In genomic region chr2:32720053-32720452, GRCm38 (mm10) we compare ENCODE assay signal across 28 mouse cellular contexts. TPM values are rescaled to one million over a fixed set of nuclear protein-coding genes. Genes with fewer than 3 reads are reported as not detected.
A peak's percentile ranks its signal among the peaks of the same experiment; 100 is the strongest.
DNase-seq lines count a peak whose midpoint lies in the region; ATAC-seq and TF ChIP-seq lines count a peak whose summit lies in the region.
"Had no signal": no experiment of that assay in that cellular context is flagged by ENCODE, and none has a peak within 500 bp of the region (broad histone marks: within the 10 kb centered on the region; RNA-seq: fewer than 3 reads in every experiment).

No protein-coding gene starts in this region.

- no peak for DNase-seq in liver, embryonic 11.5 days (ENCODE audit: low spot score)
- no peak for DNase-seq in thymus, adult 2 months
- no peak for DNase-seq in thymus, postnatal 14 days
- no peak for DNase-seq in liver, postnatal 0 days
- no peak for DNase-seq in left cerebral cortex, postnatal 4 days
- DNase-seq in gastrocnemius, adult 2 months, result no peak
- DNase-seq: adrenal gland, postnatal 14 days; cerebellum, adult 11-12 months; cerebellum, adult 9-11 months; gastrocnemius, postnatal 25 days; kidney, adult 9 months had no signal

- H3K27me3 ChIP-seq in liver, embryonic 12.5 days (replicated peaks), result no peaks in the 10 kb centered on the region
- no peaks in the 10 kb centered on the region for H3K27me3 ChIP-seq in liver, embryonic 11.5 days (replicated peaks; ENCODE audit: control insufficient read depth, insufficient read depth, low read length)
- H3K27me3 ChIP-seq in thymus, adult 2 months (ENCODE audit: control insufficient read depth, insufficient read depth, low read length), result no peaks in the 10 kb centered on the region
- H3K27me3 ChIP-seq in liver, postnatal 0 days (ENCODE audit: insufficient read depth, low read length), result no peaks in the 10 kb centered on the region
- H3K27me3 ChIP-seq in hindbrain, embryonic 13.5 days, result no peaks in the 10 kb centered on the region
- H3K27me3 ChIP-seq: heart, embryonic 15.5 days; limb, embryonic 13.5 days; lung, embryonic 15.5 days; midbrain, embryonic 13.5 days; neural tube, embryonic 13.5 days had no signal

- 0 out of 2 replicates have a peak overlapping the region, but pooled peaks have one; percentile 48 for H3K4me2 ChIP-seq in liver, embryonic 12.5 days
- H3K4me2 ChIP-seq in liver, embryonic 11.5 days, result no peak overlapping the region
- peak overlapping the region; percentile 67 for H3K4me2 ChIP-seq in liver, postnatal 0 days (ENCODE audit: low read depth, low read length)
- H3K4me2 ChIP-seq in hindbrain, embryonic 13.5 days, result no peak overlapping the region
- H3K4me2 ChIP-seq: midbrain, embryonic 13.5 days; neural tube, embryonic 13.5 days had no signal

- 0 out of 2 replicates have a peak, but pooled peaks cover 3% of the 10 kb centered on the region for H3K36me3 ChIP-seq in liver, embryonic 12.5 days
- no peaks in the 10 kb centered on the region for H3K36me3 ChIP-seq in liver, embryonic 11.5 days (ENCODE audit: control insufficient read depth, insufficient read depth, low read length)
- no peaks in the 10 kb centered on the region for H3K36me3 ChIP-seq in thymus, adult 2 months (ENCODE audit: control insufficient read depth, insufficient read depth, low read length)
- H3K36me3 ChIP-seq in liver, postnatal 0 days (replicated peaks; ENCODE audit: insufficient read depth, low read length), result no peaks in the 10 kb centered on the region
- no peaks in the 10 kb centered on the region for H3K36me3 ChIP-seq in hindbrain, embryonic 13.5 days
- H3K36me3 ChIP-seq: heart, embryonic 10.5 days; heart, embryonic 15.5 days; limb, embryonic 13.5 days; lung, embryonic 15.5 days; midbrain, embryonic 13.5 days; neural tube, embryonic 13.5 days had no signal

- H3K4me1 ChIP-seq in liver, embryonic 12.5 days, result peaks cover 33% of the 10 kb centered on the region
- peaks cover 15% of the 10 kb centered on the region for H3K4me1 ChIP-seq in liver, embryonic 11.5 days (replicated peaks; ENCODE audit: control insufficient read depth, insufficient read depth, low read length)
- peaks cover 49% of the 10 kb centered on the region for H3K4me1 ChIP-seq in thymus, adult 2 months (replicated peaks; ENCODE audit: control insufficient read depth, insufficient read depth, low read length)
- H3K4me1 ChIP-seq in liver, postnatal 0 days (ENCODE audit: insufficient read depth), result peaks cover 16% of the 10 kb centered on the region
- H3K4me1 ChIP-seq in hindbrain, embryonic 13.5 days (replicated peaks), result peaks cover 17% of the 10 kb centered on the region

- no peak for TF ChIP-seq EP300 in liver, postnatal 0 days (IDR thresholded peaks at IDR 0.05; ENCODE audit: low read depth)

- no peak for ATAC-seq in liver, embryonic 12.5 days
- ATAC-seq in liver, embryonic 11.5 days (replicated peaks; ENCODE audit: low FRiP score), result no peak
- no peak for ATAC-seq in liver, postnatal 0 days
- no peak for ATAC-seq in hindbrain, embryonic 13.5 days (ENCODE audit: low FRiP score)
- ATAC-seq: activated CD4-positive, CD25-positive, alpha-beta regulatory T cell, adult 4 months; forebrain, embryonic 14.5 days; hindbrain, postnatal 0 days; midbrain, embryonic 13.5 days had no signal

- TF ChIP-seq POLR2A in thymus, adult 2 months (IDR thresholded peaks at IDR 0.05; ENCODE audit: control insufficient read depth, extremely low read depth, insufficient read depth, low read length, poor library complexity), result no peak

- TF ChIP-seq CTCF in thymus, adult 2 months (IDR thresholded peaks at IDR 0.05; ENCODE audit: borderline replicate concordance, control insufficient read depth, extremely low read depth, insufficient read depth, low read length, poor library complexity), result no peak
- TF ChIP-seq CTCF in liver, postnatal 0 days (IDR thresholded peaks at IDR 0.05; ENCODE audit: low read depth), result no peak
- TF ChIP-seq CTCF in gastrocnemius, adult 2 months (IDR thresholded peaks at IDR 0.05), result no peak

- H3K27ac ChIP-seq in liver, embryonic 12.5 days, result no peak overlapping the region
- no peak overlapping the region; the same call in 1 of the 2 replicates for H3K27ac ChIP-seq in liver, embryonic 11.5 days (ENCODE audit: low read depth, low read length)
- H3K27ac ChIP-seq in thymus, adult 2 months (ENCODE audit: control insufficient read depth, insufficient read depth, low read length), result peak overlapping the region; percentile 4; the same call in 1 of the 2 replicates
- peak overlapping the region; percentile 55 for H3K27ac ChIP-seq in liver, postnatal 0 days (ENCODE audit: low read depth)
- H3K27ac ChIP-seq in gastrocnemius, adult 2 months, result no peak overlapping the region
- no peak overlapping the region for H3K27ac ChIP-seq in hindbrain, embryonic 13.5 days
- H3K27ac ChIP-seq: hindbrain, postnatal 0 days; left cerebral cortex, adult 2 months; liver, embryonic 14.5 days; midbrain, embryonic 13.5 days; neural tube, embryonic 13.5 days had no signal

- intact Hi-C loops in left cerebral cortex, postnatal 4 days (cut with DNase I), result no loop called here
- intact Hi-C loops in gastrocnemius, adult 2 months (cut with DNase I), result no loop called here

- H3K9ac ChIP-seq in liver, embryonic 12.5 days, result no peak overlapping the region
- H3K9ac ChIP-seq in liver, embryonic 11.5 days (ENCODE audit: low read depth, low read length), result no peak overlapping the region
- no peak overlapping the region for H3K9ac ChIP-seq in liver, postnatal 0 days (replicated peaks)
- no peak overlapping the region for H3K9ac ChIP-seq in hindbrain, embryonic 13.5 days
- H3K9ac ChIP-seq: liver, embryonic 14.5 days had no signal

- H3K9me3 ChIP-seq in liver, embryonic 12.5 days (replicated peaks), result no peaks in the 10 kb centered on the region
- no peaks in the 10 kb centered on the region; the same call in 1 of the 2 replicates for H3K9me3 ChIP-seq in liver, embryonic 11.5 days (ENCODE audit: control insufficient read depth, low read length)
- H3K9me3 ChIP-seq in liver, postnatal 0 days (ENCODE audit: low read length), result no peaks in the 10 kb centered on the region
- no peaks in the 10 kb centered on the region for H3K9me3 ChIP-seq in hindbrain, embryonic 13.5 days
- H3K9me3 ChIP-seq: heart, embryonic 10.5 days; heart, embryonic 15.5 days; limb, embryonic 13.5 days; lung, embryonic 15.5 days; midbrain, embryonic 13.5 days; neural tube, embryonic 13.5 days had no signal

- WGBS in liver, embryonic 12.5 days (ENCODE audit: insufficient replicate concordance), result 83% methylated on average over 3 of the region's 3 CpGs
- WGBS in liver, embryonic 11.5 days, result 71% methylated on average over 3 of the region's 3 CpGs
- WGBS in thymus, adult 2 months, result 94% methylated on average over 3 of the region's 3 CpGs
- WGBS in liver, postnatal 0 days (ENCODE audit: insufficient replicate concordance), result 76% methylated on average over 3 of the region's 3 CpGs
- 96% methylated on average over 3 of the region's 3 CpGs for WGBS in hindbrain, embryonic 13.5 days

- no peak overlapping the region for H3K4me3 ChIP-seq in liver, embryonic 12.5 days
- H3K4me3 ChIP-seq in liver, embryonic 11.5 days (ENCODE audit: low read depth, low read length), result no peak overlapping the region
- no peak overlapping the region for H3K4me3 ChIP-seq in thymus, adult 2 months (ENCODE audit: control insufficient read depth, insufficient read depth, low read length)
- no peak overlapping the region for H3K4me3 ChIP-seq in liver, postnatal 0 days (ENCODE audit: low read depth, low read length)
- no peak overlapping the region for H3K4me3 ChIP-seq in gastrocnemius, adult 2 months
- H3K4me3 ChIP-seq in hindbrain, embryonic 13.5 days, result no peak overlapping the region
- H3K4me3 ChIP-seq: heart, embryonic 10.5 days; left cerebral cortex, adult 2 months; limb, embryonic 13.5 days; midbrain, embryonic 13.5 days; neural tube, embryonic 13.5 days had no signal

RNA-seq across cellular contexts. Expression of gene Sh2d3c, which starts 0.8 kb away (rescaled TPM):
- polyA plus RNA-seq in liver, embryonic 12.5 days (2016; fragmentation: Nextera tagmentation; extraction: Ambion mirVana), result 9.7 and 10.1 TPM in 2 replicates
- 13.4 and 14.2 TPM in 2 replicates for polyA plus RNA-seq in liver, embryonic 11.5 days (2014; fragmentation: Nextera tagmentation; extraction: Ambion mirVana)
- polyA plus RNA-seq in thymus, adult 2 months (2012; rRNA removed), result 104 and 106 TPM in 2 replicates
- polyA plus RNA-seq in liver, postnatal 0 days (2015; fragmentation: Nextera tagmentation; extraction: Ambion mirVana), result 7.6 and 8.3 TPM in 2 replicates
- total RNA-seq in left cerebral cortex, postnatal 4 days (2021), result 10 to 100 TPM; 33.1 to 37.2 TPM
- total RNA-seq in gastrocnemius, adult 2 months (2021), result 10 to 100 TPM in 1 of 2 experiments, 1 to 10 TPM in 1; 4.4 to 12.0 TPM
- polyA plus RNA-seq in hindbrain, embryonic 13.5 days (2015; fragmentation: Nextera tagmentation; extraction: Ambion mirVana), result 41.8 and 50.5 TPM in 2 replicates

RNA-seq across cellular contexts. Expression of gene Cdk9, which starts 7.2 kb away (rescaled TPM):
- 85.3 and 86.1 TPM in 2 replicates for polyA plus RNA-seq in liver, embryonic 12.5 days (2016; fragmentation: Nextera tagmentation; extraction: Ambion mirVana)
- 83.4 and 84.5 TPM in 2 replicates for polyA plus RNA-seq in liver, embryonic 11.5 days (2014; fragmentation: Nextera tagmentation; extraction: Ambion mirVana)
- 220 and 239 TPM in 2 replicates for polyA plus RNA-seq in thymus, adult 2 months (2012; rRNA removed)
- 49.5 and 53.7 TPM in 2 replicates for polyA plus RNA-seq in liver, postnatal 0 days (2015; fragmentation: Nextera tagmentation; extraction: Ambion mirVana)
- total RNA-seq in left cerebral cortex, postnatal 4 days (2021), result 10 to 100 TPM; 87.8 to 88.0 TPM
- 10 to 100 TPM; 20.2 to 22.0 TPM for total RNA-seq in gastrocnemius, adult 2 months (2021)
- 74.9 and 81.9 TPM in 2 replicates for polyA plus RNA-seq in hindbrain, embryonic 13.5 days (2015; fragmentation: Nextera tagmentation; extraction: Ambion mirVana)

RNA-seq across cellular contexts. Expression of gene Fpgs, which starts 16.1 kb away (rescaled TPM):
- 32.8 and 35.8 TPM in 2 replicates for polyA plus RNA-seq in liver, embryonic 12.5 days (2016; fragmentation: Nextera tagmentation; extraction: Ambion mirVana)
- 46.2 and 47.1 TPM in 2 replicates for polyA plus RNA-seq in liver, embryonic 11.5 days (2014; fragmentation: Nextera tagmentation; extraction: Ambion mirVana)
- polyA plus RNA-seq in thymus, adult 2 months (2012; rRNA removed), result 61.8 and 65.7 TPM in 2 replicates
- 85.3 and 95.9 TPM in 2 replicates for polyA plus RNA-seq in liver, postnatal 0 days (2015; fragmentation: Nextera tagmentation; extraction: Ambion mirVana)
- total RNA-seq in left cerebral cortex, postnatal 4 days (2021), result 10 to 100 TPM; 26.3 to 30.0 TPM
- 1 to 10 TPM; 5.9 to 6.9 TPM for total RNA-seq in gastrocnemius, adult 2 months (2021)
- polyA plus RNA-seq in hindbrain, embryonic 13.5 days (2015; fragmentation: Nextera tagmentation; extraction: Ambion mirVana), result 14.5 and 16.4 TPM in 2 replicates

RNA-seq across cellular contexts. Expression of gene 6330409D20Rik, which starts 20.8 kb away (rescaled TPM):
- polyA plus RNA-seq in liver, embryonic 12.5 days (2016; fragmentation: Nextera tagmentation; extraction: Ambion mirVana), result not detected in 2 replicates
- polyA plus RNA-seq in liver, embryonic 11.5 days (2014; fragmentation: Nextera tagmentation; extraction: Ambion mirVana), result 0.22 TPM in 1 of 2 replicates, not detected in the other
- polyA plus RNA-seq in thymus, adult 2 months (2012; rRNA removed), result 0.20 and 0.27 TPM in 2 replicates
- not detected in 2 replicates for polyA plus RNA-seq in liver, postnatal 0 days (2015; fragmentation: Nextera tagmentation; extraction: Ambion mirVana)
- total RNA-seq in left cerebral cortex, postnatal 4 days (2021), result 1 to 10 TPM; 3.0 to 3.2 TPM
- not detected for total RNA-seq in gastrocnemius, adult 2 months (2021)
- 3.3 and 3.7 TPM in 2 replicates for polyA plus RNA-seq in hindbrain, embryonic 13.5 days (2015; fragmentation: Nextera tagmentation; extraction: Ambion mirVana)
- total RNA-seq: adrenal gland, postnatal 14 days; ES-E14; gastrocnemius, postnatal 25 days; heart, postnatal 25 days; megakaryocyte-erythroid progenitor cell, adult 5-6 weeks had no signal
- polyA plus RNA-seq: intestine, embryonic 16.5 days had no signal

RNA-seq across cellular contexts. Expression of gene Tor2a, which starts 37.0 kb away (rescaled TPM):
- 35.9 and 36.6 TPM in 2 replicates for polyA plus RNA-seq in liver, embryonic 12.5 days (2016; fragmentation: Nextera tagmentation; extraction: Ambion mirVana)
- polyA plus RNA-seq in liver, embryonic 11.5 days (2014; fragmentation: Nextera tagmentation; extraction: Ambion mirVana), result 57.2 and 60.5 TPM in 2 replicates
- polyA plus RNA-seq in thymus, adult 2 months (2012; rRNA removed), result 169 and 171 TPM in 2 replicates
- 34.6 and 34.7 TPM in 2 replicates for polyA plus RNA-seq in liver, postnatal 0 days (2015; fragmentation: Nextera tagmentation; extraction: Ambion mirVana)
- 10 to 100 TPM; 29.3 to 30.5 TPM for total RNA-seq in left cerebral cortex, postnatal 4 days (2021)
- total RNA-seq in gastrocnemius, adult 2 months (2021), result 1 to 10 TPM; 3.7 to 4.9 TPM
- polyA plus RNA-seq in hindbrain, embryonic 13.5 days (2015; fragmentation: Nextera tagmentation; extraction: Ambion mirVana), result 54.2 and 54.4 TPM in 2 replicates

Comparison
In these comparisons a context has a peak if more than half of its experiments do, and no peak if none do; other contexts are left out.
1. H3K27ac ChIP-seq: peak in thymus, adult 2 months (single experiment) and liver, postnatal 0 days (single experiment); none in liver, embryonic 12.5 days (single experiment), liver, embryonic 11.5 days (single experiment), gastrocnemius, adult 2 months (single experiment) and hindbrain, embryonic 13.5 days (single experiment).
2. H3K4me2 ChIP-seq: peak in liver, embryonic 12.5 days (single experiment) and liver, postnatal 0 days (single experiment); none in liver, embryonic 11.5 days (single experiment) and hindbrain, embryonic 13.5 days (single experiment).